Mouse (Mus musculus) cerebellum, adult 9-10 months (tissue): Measurements from ENCODE around the gene Pknox1.
A peak's percentile ranks its signal among the peaks of the same experiment; 100 is the strongest.

ENCODE experiments used
- DNase-seq: peaks from one replicate; pipeline ENCODE4 v3.0.0; 2022

Pknox1 gene

DNA sequence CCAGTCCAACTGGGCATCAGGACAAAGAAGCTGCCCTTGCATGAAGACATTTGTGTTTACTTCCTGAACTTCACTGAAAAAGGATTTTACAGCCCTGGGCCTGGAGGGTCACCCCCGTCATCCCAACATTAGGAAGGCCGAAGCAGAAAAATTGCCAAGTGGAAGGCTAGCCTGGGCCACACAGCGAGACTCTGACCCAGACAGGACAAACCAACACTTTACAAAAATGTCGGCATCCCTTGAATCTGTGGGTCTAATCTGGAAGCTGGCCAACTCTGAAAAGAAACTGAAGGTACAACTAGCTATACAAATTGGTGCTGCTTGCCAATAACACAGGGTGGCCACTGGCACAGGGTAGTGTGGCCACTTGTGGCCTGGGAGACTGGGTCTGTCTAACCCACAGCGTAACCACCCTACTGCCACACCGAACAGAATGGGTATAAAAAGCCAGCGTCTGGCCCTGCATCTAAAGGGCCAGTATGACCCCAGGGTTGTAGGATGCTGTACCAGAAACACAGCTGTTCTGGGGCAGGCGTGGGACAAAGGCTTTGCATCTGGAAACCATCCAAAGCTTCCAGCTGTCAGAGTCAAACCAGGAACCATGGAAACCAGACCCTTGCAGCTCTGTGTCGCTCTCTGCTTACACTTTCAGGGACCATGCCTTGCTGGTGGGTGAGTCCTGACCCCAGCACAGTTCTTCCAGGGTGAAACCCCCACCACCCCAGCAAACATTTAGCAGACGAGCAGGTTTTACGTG lies 7.2 kb upstream of the Pknox1 start:
- DNase-seq: no peak

GRCm38 (mm10) chr17:31557947-31558542 lies 6.5 kb upstream of the Pknox1 start:
- DNase-seq: no peak

GRCm38 (mm10) chr17:31559021-31559789 lies 5.3 kb upstream of the Pknox1 start:
- DNase-seq: peak; percentile 8

- DNase-seq: peak; percentile 79
Measured at GRCm38 (mm10) chr17:31563632-31564014, 911 bp upstream of the Pknox1 start.

DNA sequence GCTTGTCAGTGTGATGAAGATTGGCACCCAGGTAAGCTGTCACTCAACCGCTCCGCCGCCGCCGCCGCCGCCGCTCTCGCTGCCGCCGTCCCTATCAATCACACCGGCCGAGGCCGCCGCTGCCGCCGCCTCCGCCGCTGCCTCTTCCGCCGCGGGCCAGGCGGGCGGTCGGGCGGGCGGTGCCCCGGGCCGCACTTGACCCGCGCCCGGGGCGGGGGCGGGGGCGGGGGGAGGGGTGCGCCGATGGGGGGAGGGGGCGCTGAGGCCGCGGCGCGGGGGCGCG lies 265 bp downstream of the Pknox1 start:
- DNase-seq: no peak

GRCm38 (mm10) chr17:31565141-31566056 lies 865 bp downstream of the Pknox1 start:
- DNase-seq: peak; percentile 70

GRCm38 (mm10) chr17:31566276-31566675 lies 1.7 kb downstream of the Pknox1 start:
- DNase-seq: no peak

- no peak for DNase-seq
Measured at GRCm38 (mm10) chr17:31569756-31570155, 5.2 kb downstream of the Pknox1 start.

- no peak for DNase-seq
Measured at GRCm38 (mm10) chr17:31570321-31570925, 5.9 kb downstream of the Pknox1 start.

GRCm38 (mm10) chr17:31571689-31572088 lies 7.2 kb downstream of the Pknox1 start:
- no peak for DNase-seq

- DNase-seq: no peak
Measured at GRCm38 (mm10) chr17:31574662-31575061, 10.1 kb downstream of the Pknox1 start.

DNA sequence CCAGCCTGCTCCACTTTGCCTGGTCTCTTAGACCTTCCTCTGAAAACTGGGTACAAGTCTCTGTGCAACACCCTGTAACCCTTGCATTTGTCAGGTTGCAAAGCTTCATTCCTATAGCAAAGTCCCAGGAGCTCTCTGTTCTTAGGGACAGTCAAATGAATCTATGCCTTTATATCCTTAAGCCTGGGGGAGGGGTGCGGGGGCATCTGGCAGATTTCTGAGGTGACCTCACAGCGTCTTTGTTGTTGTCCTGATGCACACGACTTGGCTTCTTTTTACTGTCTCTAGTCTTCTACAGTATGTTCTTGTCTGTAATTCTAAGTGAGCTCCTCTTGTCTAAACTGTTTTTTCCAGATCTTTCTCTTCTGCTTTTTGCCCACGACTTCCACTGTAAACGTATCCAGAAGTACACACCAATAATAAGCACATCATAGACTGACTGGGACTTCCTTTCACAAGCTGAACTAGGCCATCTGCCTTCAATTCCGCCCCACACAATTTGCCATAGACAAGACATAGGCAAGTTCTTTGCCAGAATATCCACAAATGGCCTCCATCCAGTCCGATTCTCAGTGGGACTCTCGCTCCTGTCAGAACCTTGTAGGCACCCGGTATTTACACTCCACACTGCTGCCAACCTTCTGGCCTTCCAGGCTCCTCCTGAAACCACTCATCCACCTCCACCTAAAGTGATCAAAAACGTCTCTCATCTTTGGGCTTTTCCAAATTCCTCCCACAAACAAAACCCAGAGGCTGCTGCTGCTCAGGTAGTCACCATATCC lies 12.1 kb downstream of the Pknox1 start:
- DNase-seq: peak; percentile 91

GRCm38 (mm10) chr17:31580344-31580743 lies 15.8 kb downstream of the Pknox1 start:
- DNase-seq: no peak

DNA sequence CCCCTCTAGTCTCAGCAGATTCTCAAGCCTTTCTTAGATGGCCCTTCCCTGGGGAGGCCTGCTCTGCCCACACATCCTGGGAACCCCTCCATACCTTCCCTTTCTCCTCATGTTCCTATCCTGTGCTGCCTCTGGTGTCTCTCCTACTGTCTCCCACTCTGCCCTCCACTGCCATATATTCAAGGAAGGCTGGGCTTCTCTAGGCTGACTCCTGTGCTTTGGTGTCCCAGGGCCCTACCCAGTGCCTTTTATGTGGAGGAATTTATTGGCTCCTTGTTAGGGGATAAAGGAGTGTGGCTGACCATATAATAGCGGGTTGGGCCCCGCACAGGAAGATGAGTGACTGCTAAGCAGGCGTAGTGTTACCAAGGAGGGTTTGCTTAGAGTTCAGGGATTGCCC lies 18.7 kb downstream of the Pknox1 start:
- no peak for DNase-seq

DNA sequence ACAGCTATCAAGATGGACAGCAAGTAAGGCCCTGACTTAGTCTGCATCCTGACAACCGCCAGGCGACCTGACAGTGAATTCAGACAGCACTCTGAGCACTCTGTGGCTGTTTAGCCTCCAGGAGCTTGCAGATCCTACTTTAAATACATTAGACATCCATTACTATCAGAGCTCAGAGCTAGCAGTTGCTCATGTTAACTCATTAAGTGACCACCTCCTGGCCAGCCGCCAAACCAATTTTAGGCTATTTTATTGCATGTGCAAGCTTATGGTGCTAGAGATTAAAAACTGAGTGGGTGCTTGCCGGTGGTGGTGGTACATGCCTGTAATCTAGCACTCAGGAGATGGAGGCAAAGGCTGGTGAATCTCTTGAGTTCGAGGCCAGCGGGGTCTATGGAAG lies 19.2 kb downstream of the Pknox1 start:
- no peak for DNase-seq

DNA sequence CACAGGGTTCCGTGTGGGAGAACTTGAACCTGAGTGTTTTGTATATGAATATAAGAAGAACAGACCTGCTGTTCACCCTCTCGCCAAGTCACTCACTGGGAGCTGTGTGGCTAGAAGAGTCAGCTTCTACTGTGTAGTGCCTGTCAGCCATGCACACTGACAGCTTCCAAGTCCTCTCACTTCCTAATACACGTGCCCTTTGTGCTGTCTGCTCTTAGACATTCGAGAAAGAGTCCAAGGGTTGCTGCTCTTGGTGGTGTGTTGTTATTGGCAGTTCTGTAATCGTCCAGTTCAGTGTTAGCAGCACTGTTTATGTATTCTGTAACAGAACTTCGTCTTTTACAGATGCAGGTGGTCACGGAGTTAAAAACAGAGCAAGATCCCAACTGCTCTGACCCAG lies 23.6 kb downstream of the Pknox1 start:
- no peak for DNase-seq

GRCm38 (mm10) chr17:31588726-31589125 lies 24.2 kb downstream of the Pknox1 start:
- DNase-seq: no peak

- DNase-seq: no peak
Measured at GRCm38 (mm10) chr17:31590846-31591245, 26.3 kb downstream of the Pknox1 start.

- no peak for DNase-seq
Measured at GRCm38 (mm10) chr17:31594590-31594989, 30.1 kb downstream of the Pknox1 start.

DNA sequence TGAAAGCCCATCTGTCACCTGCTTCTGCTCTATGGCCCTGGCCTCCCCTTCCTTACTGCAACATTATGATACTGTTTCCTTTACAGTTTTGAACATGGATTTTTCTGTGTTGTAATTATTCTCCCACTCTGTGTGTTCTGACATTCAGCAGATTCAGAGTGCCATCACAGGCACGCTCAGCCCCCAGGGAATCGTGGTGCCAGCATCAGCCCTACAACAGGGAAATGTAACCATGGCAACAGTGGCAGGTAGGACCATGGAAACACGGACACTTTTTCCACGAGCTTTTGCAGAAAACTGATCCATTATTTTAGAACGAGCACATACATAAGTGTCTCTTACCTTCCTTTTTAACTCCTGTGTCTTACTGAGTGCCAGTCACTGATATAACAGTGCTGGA lies 30.5 kb downstream of the Pknox1 start:
- no peak for DNase-seq

- no peak for DNase-seq
Measured at GRCm38 (mm10) chr17:31597957-31598356, 33.4 kb downstream of the Pknox1 start.

GRCm38 (mm10) chr17:31598593-31598992 lies 34.1 kb downstream of the Pknox1 start:
- no peak for DNase-seq
